Mouse (Mus musculus): ENCODE measurements at regions not wholly inside any gene's neighbourhood (a gene's known extent, or its start where the extent isn't known, plus 50 kb on each side); places are given as distances from the start of the nearest gene placed in this dataset.

DNA sequence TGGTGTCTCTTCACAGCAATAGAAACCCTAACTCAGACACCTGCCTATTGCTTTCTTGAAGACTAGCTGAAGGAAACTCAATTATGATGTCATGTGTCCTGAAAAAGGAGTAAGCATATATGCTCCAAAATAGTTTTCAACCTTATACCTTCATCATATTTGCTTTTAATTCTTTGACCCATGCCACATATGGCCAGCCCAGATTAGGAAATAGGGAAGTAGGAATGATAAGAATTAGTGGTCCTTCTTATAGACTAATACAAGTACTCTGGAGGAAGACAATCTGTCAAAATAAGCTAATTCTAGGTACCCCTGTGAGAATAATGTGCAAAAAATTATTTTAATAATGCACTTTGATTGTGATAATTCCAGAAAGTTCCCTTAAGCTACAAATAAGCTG is 661.0 kb upstream of the Kif18a start:
- TF ChIP-seq POLR2A (IDR thresholded peaks at IDR 0.05; ENCODE audit: insufficient read depth, low read depth, low read length) (no peak), CTCF (IDR thresholded peaks at IDR 0.05) (no peak)

Data from heart, adult 2 months (tissue).